In the genomic region with DNA sequence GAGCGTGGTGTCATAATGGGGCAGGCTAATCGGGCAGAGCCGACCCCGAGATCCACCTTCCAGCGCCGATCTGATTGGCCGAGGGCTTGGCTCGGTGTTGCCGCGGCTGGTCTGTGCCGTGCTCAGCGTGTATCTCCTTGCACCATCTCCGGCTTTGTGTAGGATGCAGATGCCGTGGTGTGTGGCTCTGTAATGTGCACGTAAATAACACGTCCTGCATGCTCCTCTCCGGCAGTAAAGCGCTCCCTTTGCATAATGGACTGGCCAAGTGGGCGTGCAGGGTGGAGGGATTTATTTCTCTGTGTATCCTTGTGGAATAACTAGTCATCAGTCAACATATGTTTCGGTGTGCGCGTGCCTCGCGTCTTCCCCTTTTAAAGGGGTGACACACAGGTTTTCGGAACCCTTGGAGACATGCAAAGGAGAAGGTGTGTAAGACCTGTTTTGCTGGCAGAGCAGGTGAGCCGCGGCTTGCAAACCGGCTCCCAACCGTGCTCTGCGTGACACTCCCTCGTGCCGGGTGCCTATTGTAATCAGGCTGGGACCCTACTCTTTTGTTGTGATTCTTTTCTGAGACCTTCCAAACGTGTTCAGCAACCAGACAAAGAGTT, we compare ENCODE assay signal across 7 mouse cellular contexts. TPM values are rescaled to one million over a fixed set of nuclear protein-coding genes. Genes with fewer than 3 reads are reported as not detected.
A peak's percentile ranks its signal among the peaks of the same experiment; 100 is the strongest.
DNase-seq lines count a peak whose midpoint lies in the region.

No protein-coding gene starts in this region.

- H3K36me3 ChIP-seq in midbrain, embryonic 10.5 days = no peaks in the 10 kb centered on the region

- intact Hi-C loops in gastrocnemius, postnatal 14 days (cut with DNase I; ENCODE audit: low total_unique reads) = loop anchor here (10.0 kb wide), 1 partner anchor 162 kb away; no protein-coding TSS in a partner anchor
- intact Hi-C loops in left cerebral cortex, postnatal 4 days (cut with DNase I) = loop anchor here (5.0 to 10.0 kb wide), 4 partner anchors 122 to 332 kb away; a partner anchor contains a TSS

- DNase-seq in adrenal gland, adult (ENCODE audit: inconsistent age in 2 of 2, low spot score in 1 of 2) = peak; percentile 87 to 94
- DNase-seq in cerebellum, postnatal 25 days = peak; percentile 85 to 88
- peak; percentile 60 for DNase-seq in gastrocnemius, postnatal 14 days
- peak; percentile 78 for DNase-seq in induced T-regulatory cell, adult 2 months (ENCODE audit: low read depth)
- DNase-seq in left cerebral cortex, postnatal 4 days = peak; percentile 88
- peak; percentile 87 for DNase-seq in midbrain, embryonic 10.5 days (ENCODE audit: low spot score)
- peak; percentile 9 for DNase-seq in spleen, adult 12 weeks (ENCODE audit: low spot score)

- H3K4me1 ChIP-seq in midbrain, embryonic 10.5 days = peaks cover 36% of the 10 kb centered on the region

- peak overlapping the region; percentile 94 for H3K27ac ChIP-seq in midbrain, embryonic 10.5 days (replicated peaks)

- peaks cover 19% of the 10 kb centered on the region for H3K27me3 ChIP-seq in midbrain, embryonic 10.5 days (ENCODE audit: low read depth, poor library complexity, severe bottlenecking)

- H3K4me3 ChIP-seq in midbrain, embryonic 10.5 days = peak overlapping the region; percentile 85

- WGBS in midbrain, embryonic 10.5 days = under 1% methylated on average over 33 of the region's 33 CpGs

- no peaks in the 10 kb centered on the region for H3K9me3 ChIP-seq in midbrain, embryonic 10.5 days (replicated peaks)

RNA-seq across cellular contexts. Expression of a gene that starts 1.2 kb away (rescaled TPM):
- total RNA-seq in gastrocnemius, postnatal 14 days (2021) = 1 to 10 TPM; 7.0 to 9.1 TPM
- total RNA-seq in left cerebral cortex, postnatal 4 days (2021) = 100 to 1,000 TPM; 191 to 200 TPM
- 28.1 and 31.7 TPM in 2 replicates for polyA plus RNA-seq in midbrain, embryonic 10.5 days (2016; fragmentation: Nextera tagmentation; extraction: Ambion mirVana)

Comparison
In these comparisons a context has a peak if more than half of its experiments do, and no peak if none do; other contexts are left out.
1. Peak in every context shown above with its lines: DNase-seq, H3K4me3 ChIP-seq and H3K27ac ChIP-seq.
2. DNase-seq: peak in every context shown above with its lines; median percentile 90 in adrenal gland, adult; 88 in left cerebral cortex, postnatal 4 days; 87 in midbrain, embryonic 10.5 days; 86 in cerebellum, postnatal 25 days; 78 in induced T-regulatory cell, adult 2 months; 60 in gastrocnemius, postnatal 14 days; 9 in spleen, adult 12 weeks.
3. RNA of a gene that starts 1.2 kb away (total RNA-seq): 191 to 200 TPM in left cerebral cortex, postnatal 4 days; 7.0 to 9.1 TPM in gastrocnemius, postnatal 14 days; every median in the first group is over 10 times any median in the second.